Mouse (Mus musculus): ENCODE measurements around the gene Fam81a. TPM values are rescaled to one million over a fixed set of nuclear protein-coding genes. Genes with fewer than 3 reads are reported as not detected.

The Fam81a gene
- polyA plus RNA-seq (2012; rRNA removed), result 0.32 and 0.60 TPM in 2 replicates

- peak within 1 kb of the TSS; percentile 56 for H3K4me3 ChIP-seq (ENCODE audit: control insufficient read depth, low read depth, low read length)
- no peaks in the 10 kb centered on the region for H3K27me3 ChIP-seq (ENCODE audit: control insufficient read depth, insufficient read depth, low read length)
- no peak within 1 kb of the TSS for H3K27ac ChIP-seq (ENCODE audit: control insufficient read depth, insufficient read depth, low read depth, low read length)
- TF ChIP-seq POLR2A (IDR thresholded peaks at IDR 0.05; ENCODE audit: control insufficient read depth, low read depth, low read length) (no peak), CTCF (IDR thresholded peaks at IDR 0.05; ENCODE audit: control insufficient read depth, insufficient read depth, insufficient replicate concordance, low read depth, low read length) (no peak)
- H3K36me3 ChIP-seq (ENCODE audit: control insufficient read depth, insufficient read depth, low read length), result no peaks in the 10 kb centered on the region
- peaks cover 9% of the 10 kb centered on the region for H3K4me1 ChIP-seq (ENCODE audit: control insufficient read depth, insufficient read depth, low read length)
These were observed at the start of gene Fam81a for GRCm38 (mm10) chr9:70142460-70142859. Fam81a (minus strand) TSS chr9:70142560.

- Histone ChIP-seq H3K4me1 (ENCODE audit: control insufficient read depth, insufficient read depth, low read length) (no peaks in the 10 kb centered on the region), H3K36me3 (ENCODE audit: control insufficient read depth, insufficient read depth, low read length) (no peaks in the 10 kb centered on the region), H3K27me3 (ENCODE audit: control insufficient read depth, insufficient read depth, low read length) (no peaks in the 10 kb centered on the region), H3K27ac (ENCODE audit: control insufficient read depth, insufficient read depth, low read depth, low read length) (no peak overlapping the region), H3K4me3 (ENCODE audit: control insufficient read depth, low read depth, low read length) (no peak overlapping the region)
- no peak for TF ChIP-seq CTCF (IDR thresholded peaks at IDR 0.05; ENCODE audit: control insufficient read depth, insufficient read depth, insufficient replicate concordance, low read depth, low read length)
These were observed 40.3 kb upstream of the Fam81a start for GRCm38 (mm10) chr9:70182639-70183038.

GRCm38 (mm10) chr9:70181719-70182118 is 39.4 kb upstream of the Fam81a start:
- no peak for TF ChIP-seq CTCF (IDR thresholded peaks at IDR 0.05; ENCODE audit: control insufficient read depth, insufficient read depth, insufficient replicate concordance, low read depth, low read length)
- no peak for TF ChIP-seq POLR2A (IDR thresholded peaks at IDR 0.05; ENCODE audit: control insufficient read depth, low read depth, low read length)
- Histone ChIP-seq H3K27ac (ENCODE audit: control insufficient read depth, insufficient read depth, low read depth, low read length) (no peak overlapping the region), H3K4me3 (ENCODE audit: control insufficient read depth, low read depth, low read length) (no peak overlapping the region)

GRCm38 (mm10) chr9:70176291-70176690 is 33.9 kb upstream of the Fam81a start:
- TF ChIP-seq CTCF (IDR thresholded peaks at IDR 0.05; ENCODE audit: control insufficient read depth, insufficient read depth, insufficient replicate concordance, low read depth, low read length) (no peak), POLR2A (IDR thresholded peaks at IDR 0.05; ENCODE audit: control insufficient read depth, low read depth, low read length) (no peak)
- H3K4me3 ChIP-seq (ENCODE audit: control insufficient read depth, low read depth, low read length), result no peak overlapping the region
- no peaks in the 10 kb centered on the region for H3K36me3 ChIP-seq (ENCODE audit: control insufficient read depth, insufficient read depth, low read length)
- no peaks in the 10 kb centered on the region for H3K27me3 ChIP-seq (ENCODE audit: control insufficient read depth, insufficient read depth, low read length)
- no peaks in the 10 kb centered on the region for H3K4me1 ChIP-seq (ENCODE audit: control insufficient read depth, insufficient read depth, low read length)
- H3K27ac ChIP-seq (ENCODE audit: control insufficient read depth, insufficient read depth, low read depth, low read length), result no peak overlapping the region

More at GRCm38 (mm10) chr9:70181719-70182118, 39.4 kb upstream of the Fam81a start:
- H3K4me1 ChIP-seq (ENCODE audit: control insufficient read depth, insufficient read depth, low read length), result no peaks in the 10 kb centered on the region
- H3K36me3 ChIP-seq (ENCODE audit: control insufficient read depth, insufficient read depth, low read length), result no peaks in the 10 kb centered on the region
- H3K27me3 ChIP-seq (ENCODE audit: control insufficient read depth, insufficient read depth, low read length), result no peaks in the 10 kb centered on the region

GRCm38 (mm10) chr9:70174896-70175295 is 32.5 kb upstream of the Fam81a start:
- H3K27ac ChIP-seq (ENCODE audit: control insufficient read depth, insufficient read depth, low read depth, low read length), result no peak overlapping the region
- H3K4me3 ChIP-seq (ENCODE audit: control insufficient read depth, low read depth, low read length), result no peak overlapping the region
- no peaks in the 10 kb centered on the region for H3K36me3 ChIP-seq (ENCODE audit: control insufficient read depth, insufficient read depth, low read length)
- H3K27me3 ChIP-seq (ENCODE audit: control insufficient read depth, insufficient read depth, low read length), result no peaks in the 10 kb centered on the region
- TF ChIP-seq CTCF (IDR thresholded peaks at IDR 0.05; ENCODE audit: control insufficient read depth, insufficient read depth, insufficient replicate concordance, low read depth, low read length) (no peak), POLR2A (IDR thresholded peaks at IDR 0.05; ENCODE audit: control insufficient read depth, low read depth, low read length) (no peak)
- no peaks in the 10 kb centered on the region for H3K4me1 ChIP-seq (ENCODE audit: control insufficient read depth, insufficient read depth, low read length)

GRCm38 (mm10) chr9:70174291-70174848 is 32.0 kb upstream of the Fam81a start:
- Histone ChIP-seq H3K36me3 (ENCODE audit: control insufficient read depth, insufficient read depth, low read length) (no peaks in the 10 kb centered on the region), H3K27ac (ENCODE audit: control insufficient read depth, insufficient read depth, low read depth, low read length) (no peak overlapping the region), H3K27me3 (ENCODE audit: control insufficient read depth, insufficient read depth, low read length) (no peaks in the 10 kb centered on the region), H3K4me1 (ENCODE audit: control insufficient read depth, insufficient read depth, low read length) (no peaks in the 10 kb centered on the region), H3K4me3 (ENCODE audit: control insufficient read depth, low read depth, low read length) (no peak overlapping the region)
- TF ChIP-seq POLR2A (IDR thresholded peaks at IDR 0.05; ENCODE audit: control insufficient read depth, low read depth, low read length) (no peak), CTCF (IDR thresholded peaks at IDR 0.05; ENCODE audit: control insufficient read depth, insufficient read depth, insufficient replicate concordance, low read depth, low read length) (no peak)

GRCm38 (mm10) chr9:70168973-70169372 is 26.6 kb upstream of the Fam81a start:
- Histone ChIP-seq H3K36me3 (ENCODE audit: control insufficient read depth, insufficient read depth, low read length) (no peaks in the 10 kb centered on the region), H3K27me3 (ENCODE audit: control insufficient read depth, insufficient read depth, low read length) (no peaks in the 10 kb centered on the region), H3K4me3 (ENCODE audit: control insufficient read depth, low read depth, low read length) (peak overlapping the region; percentile 62), H3K4me1 (ENCODE audit: control insufficient read depth, insufficient read depth, low read length) (no peaks in the 10 kb centered on the region), H3K27ac (ENCODE audit: control insufficient read depth, insufficient read depth, low read depth, low read length) (no peak overlapping the region)
- no peak for TF ChIP-seq POLR2A (IDR thresholded peaks at IDR 0.05; ENCODE audit: control insufficient read depth, low read depth, low read length)
- TF ChIP-seq CTCF (IDR thresholded peaks at IDR 0.05; ENCODE audit: control insufficient read depth, insufficient read depth, insufficient replicate concordance, low read depth, low read length), result peak; percentile 87; the same call in 1 of the 2 replicates

All from testis, adult 2 months (tissue).